Mouse (Mus musculus) kidney, embryonic 14.5 days (tissue): ENCODE data around the gene Mras. TPM values are rescaled to one million over a fixed set of nuclear protein-coding genes. Genes with fewer than 3 reads are reported as not detected.

Experiments used
- ATAC-seq: fragments of 200-750 bp; cut with Nextera tagmentation; 2 replicates; pipeline ENCODE4 v1.8.0; 2017; ENCODE audit warnings: moderate number of reproducible peaks, mild to moderate bottlenecking, moderate TSS enrichment, moderate library complexity; ENCODE audit not compliant: low FRiP score, low TSS enrichment
- H3K27ac ChIP-seq: fragments of 300-500 bp; sonication (generic); 2 replicates; pipeline ENCODE4 v1.5.1; 2014; ENCODE audit warnings: low read depth, mild to moderate bottlenecking, low read length, moderate library complexity, mixed read lengths
- H3K27me3 ChIP-seq: fragments of 300-500 bp; sonication (generic); 2 replicates; pipeline ENCODE4 v1.6.1; 2014; ENCODE audit warnings: mild to moderate bottlenecking, low read length; ENCODE audit not compliant: control insufficient read depth, insufficient read depth
- H3K36me3 ChIP-seq: fragments of 300-500 bp; sonication (generic); 2 replicates; pipeline ENCODE4 v1.6.1; 2014; ENCODE audit warnings: low read length, mixed read lengths; ENCODE audit not compliant: control insufficient read depth, insufficient read depth
- H3K4me1 ChIP-seq: fragments of 300-500 bp; sonication (generic); 2 replicates; pipeline ENCODE4 v1.6.1; 2014; ENCODE audit warnings: low read length, mixed read lengths; ENCODE audit not compliant: control insufficient read depth, insufficient read depth
- H3K4me2 ChIP-seq: fragments of 300-500 bp; sonication (generic); replicated peaks from 2 replicates; pipeline ENCODE4 v1.6.1; 2014; ENCODE audit warnings: low read depth, mild to moderate bottlenecking, low read length
- H3K4me3 ChIP-seq: fragments of 300-500 bp; sonication (generic); 2 replicates; pipeline ENCODE4 v1.5.1; 2014; ENCODE audit warnings: mild to moderate bottlenecking, low read length
- H3K9ac ChIP-seq: fragments of 300-500 bp; sonication (generic); 2 replicates; pipeline ENCODE4 v1.6.1; 2014; ENCODE audit warnings: low read depth, mild to moderate bottlenecking, low read length, moderate library complexity
- H3K9me3 ChIP-seq: fragments of 300-500 bp; sonication (generic); 2 replicates; pipeline ENCODE4 v1.6.1; 2016; ENCODE audit warnings: low read length; ENCODE audit not compliant: control insufficient read depth
- WGBS: fragments of 180-500 bp; shearing (Covaris S2); extraction: QIAGEN DNeasy Blood & Tissue Kit; methylation state at CpG from one replicate; pipeline ENCODE4 v1.1.7; 2014; 5-methylcytosine and 5-hydroxymethylcytosine counted together
- polyA plus RNA-seq: library from polyadenylated mRNA; unstranded; fragments of >200 nt; fragmentation: Nextera tagmentation; extraction: Ambion mirVana; gene quantifications from 2 replicates; pipeline ENCODE4 v1.2.1, GENCODE M21; 2014

Mras gene
- polyA plus RNA-seq, 1 experiment from 2014 or later: 11.8 TPM

- H3K4me1 ChIP-seq: peaks cover 14% of the 10 kb centered on the region; the same call in 1 of the 2 replicates
- H3K36me3 ChIP-seq: no peaks in the 10 kb centered on the region
- H3K9me3 ChIP-seq: no peaks in the 10 kb centered on the region
- ATAC-seq: peak; percentile 13; the same call in 1 of the 2 replicates
- 59% methylated on average over 9 of the region's 9 CpGs for WGBS
- H3K4me3 ChIP-seq: no peak overlapping the region
- no peak overlapping the region for H3K9ac ChIP-seq
- no peaks in the 10 kb centered on the region for H3K27me3 ChIP-seq
- peak overlapping the region; percentile 14; the same call in 1 of the 2 replicates for H3K27ac ChIP-seq
- H3K4me2 ChIP-seq: no peak overlapping the region
These were observed 13.2 kb downstream of the Mras start for GRCm38 (mm10) chr9:99423692-99424573.

GRCm38 (mm10) chr9:99421914-99422313, 15.3 kb downstream of the Mras start:
- Histone ChIP-seq H3K27ac (no peak overlapping the region), H3K36me3 (no peaks in the 10 kb centered on the region), H3K4me3 (no peak overlapping the region), H3K9me3 (no peaks in the 10 kb centered on the region), H3K4me2 (no peak overlapping the region), H3K9ac (no peak overlapping the region), H3K27me3 (no peaks in the 10 kb centered on the region), H3K4me1 (peaks cover 14% of the 10 kb centered on the region; the same call in 1 of the 2 replicates)
- WGBS: 62% methylated on average over 3 of the region's 3 CpGs
- ATAC-seq: no peak

- Histone ChIP-seq H3K4me2 (no peak overlapping the region), H3K36me3 (no peaks in the 10 kb centered on the region), H3K9me3 (no peaks in the 10 kb centered on the region), H3K27ac (no peak overlapping the region), H3K4me3 (no peak overlapping the region), H3K4me1 (peaks cover 14% of the 10 kb centered on the region; the same call in 1 of the 2 replicates), H3K27me3 (no peaks in the 10 kb centered on the region), H3K9ac (no peak overlapping the region)
- no peak for ATAC-seq
- 81% methylated on average over 8 of the region's 8 CpGs for WGBS
These were observed 17.1 kb downstream of the Mras start for GRCm38 (mm10) chr9:99419951-99420701.

- 52% methylated on average over 5 of the region's 5 CpGs for WGBS
- no peak overlapping the region for H3K4me3 ChIP-seq
- no peaks in the 10 kb centered on the region for H3K27me3 ChIP-seq
- no peak overlapping the region for H3K4me2 ChIP-seq
- H3K9ac ChIP-seq: no peak overlapping the region
- no peak for ATAC-seq
- H3K9me3 ChIP-seq: no peaks in the 10 kb centered on the region
- H3K27ac ChIP-seq: no peak overlapping the region
- H3K4me1 ChIP-seq: no peaks in the 10 kb centered on the region
- no peaks in the 10 kb centered on the region for H3K36me3 ChIP-seq
These were observed 18.8 kb downstream of the Mras start for GRCm38 (mm10) chr9:99418377-99418776.

GRCm38 (mm10) chr9:99417288-99417846, 19.8 kb downstream of the Mras start:
- no peaks in the 10 kb centered on the region for H3K9me3 ChIP-seq
- no peak for ATAC-seq
- 76% methylated on average over 4 of the region's 4 CpGs for WGBS
- no peaks in the 10 kb centered on the region for H3K27me3 ChIP-seq
- H3K9ac ChIP-seq: no peak overlapping the region
- H3K36me3 ChIP-seq: no peaks in the 10 kb centered on the region
- no peak overlapping the region for H3K4me2 ChIP-seq
- H3K4me1 ChIP-seq: no peaks in the 10 kb centered on the region
- H3K27ac ChIP-seq: no peak overlapping the region
- H3K4me3 ChIP-seq: no peak overlapping the region

GRCm38 (mm10) chr9:99416809-99417208, 20.4 kb downstream of the Mras start:
- Histone ChIP-seq H3K27me3 (no peaks in the 10 kb centered on the region), H3K9ac (no peak overlapping the region), H3K36me3 (no peaks in the 10 kb centered on the region), H3K4me1 (no peaks in the 10 kb centered on the region), H3K27ac (no peak overlapping the region), H3K9me3 (no peaks in the 10 kb centered on the region), H3K4me3 (no peak overlapping the region), H3K4me2 (no peak overlapping the region)
- ATAC-seq: no peak
- WGBS: 87% methylated on average over 3 of the region's 3 CpGs

DNA sequence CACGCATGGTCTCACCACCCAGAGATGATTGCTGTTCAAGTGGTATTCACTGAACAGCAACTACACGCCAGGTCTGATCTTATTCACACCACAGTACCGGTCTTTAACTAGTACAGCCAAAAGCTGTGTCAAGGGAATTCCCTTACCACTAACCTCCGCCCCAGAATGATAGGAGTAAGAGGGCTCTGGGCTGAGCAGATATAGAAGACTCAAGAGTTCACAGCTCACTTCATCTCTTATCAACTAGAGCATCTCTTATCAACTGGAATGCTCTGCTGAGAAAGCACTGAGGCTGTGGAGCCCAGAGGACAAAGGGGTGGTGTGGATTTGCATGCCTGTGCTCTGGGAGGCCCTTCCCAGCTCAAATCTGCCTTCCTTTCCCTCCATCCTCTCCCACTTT, 25.4 kb downstream of the Mras start:
- no peaks in the 10 kb centered on the region for H3K27me3 ChIP-seq
- WGBS: 88% methylated on average over 4 of the region's 4 CpGs

GRCm38 (mm10) chr9:99411093-99411492, 26.1 kb downstream of the Mras start:
- 78% methylated on average over 5 of the region's 5 CpGs for WGBS
- H3K9me3 ChIP-seq: no peaks in the 10 kb centered on the region
- H3K27me3 ChIP-seq: no peaks in the 10 kb centered on the region
- no peaks in the 10 kb centered on the region for H3K4me1 ChIP-seq
- H3K27ac ChIP-seq: no peak overlapping the region
- no peak overlapping the region for H3K4me3 ChIP-seq
- no peak for ATAC-seq
- H3K4me2 ChIP-seq: no peak overlapping the region
- H3K36me3 ChIP-seq: no peaks in the 10 kb centered on the region
- no peak overlapping the region for H3K9ac ChIP-seq

More for the DNA sequence above, 25.4 kb downstream of the Mras start:
- H3K9me3 ChIP-seq: no peaks in the 10 kb centered on the region
- ATAC-seq: no peak
- H3K27ac ChIP-seq: no peak overlapping the region
- H3K4me3 ChIP-seq: no peak overlapping the region
- H3K36me3 ChIP-seq: no peaks in the 10 kb centered on the region
- no peak overlapping the region for H3K4me2 ChIP-seq
- no peaks in the 10 kb centered on the region for H3K4me1 ChIP-seq
- no peak overlapping the region for H3K9ac ChIP-seq
